Mouse (Mus musculus) MEL (cell line): ENCODE results near the gene Oit3. TPM values are rescaled to one million over a fixed set of nuclear protein-coding genes. Genes with fewer than 3 reads are reported as not detected.
A peak's percentile ranks its signal among the peaks of the same experiment; 100 is the strongest.

Source experiments
- DNase-seq: peaks from one replicate; pipeline ENCODE4 v3.0.0; 2011; ENCODE audit warnings: low read depth, low spot score
- H3K27ac ChIP-seq: 2 replicates; pipeline ENCODE4 v1.5.1; 2012; ENCODE audit warnings: low read depth, mild to moderate bottlenecking, control low read depth, low read length, moderate library complexity; ENCODE audit not compliant: control insufficient read depth
- H3K27me3 ChIP-seq, 2 experiments: fragments of 150-350 bp in 1 of 2; sonication (generic) in 1 of 2; 2 replicates each; pipeline ENCODE4 v1.6.1; 2012; ENCODE audit warnings: low read length in 2 of 2, mild to moderate bottlenecking in 2 of 2, improper control_type of control experiment in 1 of 2, moderate library complexity in 1 of 2; ENCODE audit not compliant: insufficient read depth in 2 of 2, control insufficient read depth in 1 of 2
- H3K36me3 ChIP-seq, 2 experiments: 2 replicates each; pipeline ENCODE4 v1.6.1; 2012 to 2014; ENCODE audit warnings: low read length in 2 of 2, improper control_type of control experiment in 1 of 2, inconsistent platforms in 1 of 2, mild to moderate bottlenecking in 1 of 2; ENCODE audit not compliant: insufficient read depth in 2 of 2, control insufficient read depth in 1 of 2
- H3K4me1 ChIP-seq, 2 experiments: fragments of 150-350 bp in 1 of 2; sonication (generic) in 1 of 2; 2 replicates each; pipeline ENCODE4 v1.6.1; 2012; ENCODE audit warnings: low read length in 2 of 2, improper control_type of control experiment in 1 of 2, mild to moderate bottlenecking in 1 of 2; ENCODE audit not compliant: insufficient read depth in 2 of 2, control insufficient read depth in 1 of 2
- H3K4me3 ChIP-seq, 2 experiments: fragments of 150-350 bp in 1 of 2; sonication (generic) in 1 of 2; 2 replicates each; pipeline ENCODE4 v1.5.1; 2012; ENCODE audit warnings: low read depth in 2 of 2, low read length in 2 of 2, mild to moderate bottlenecking in 2 of 2, moderate library complexity in 2 of 2, control low read depth in 1 of 2, improper control_type of control experiment in 1 of 2; ENCODE audit not compliant: control insufficient read depth in 1 of 2, insufficient read depth in 1 of 2
- H3K79me2 ChIP-seq: 2 replicates; pipeline ENCODE4 v1.6.1; 2012; ENCODE audit warnings: mild to moderate bottlenecking, low read length, moderate library complexity; ENCODE audit not compliant: control insufficient read depth, poor library complexity, insufficient read depth
- H3K9ac ChIP-seq: 2 replicates; pipeline ENCODE4 v1.6.1; 2012; ENCODE audit warnings: low read depth, mild to moderate bottlenecking, control low read depth, low read length, moderate library complexity; ENCODE audit not compliant: control insufficient read depth, poor library complexity, severe bottlenecking
- H3K9me3 ChIP-seq: fragments of 150-350 bp; sonication (generic); replicated peaks from 2 replicates; pipeline ENCODE4 v1.6.1; 2012; ENCODE audit warnings: mild to moderate bottlenecking, low read length, improper control_type of control experiment, moderate library complexity; ENCODE audit not compliant: insufficient read depth
- BHLHE40 ChIP-seq: IDR thresholded peaks from 2 replicates; pipeline ENCODE4 v1.6.1; 2012; ENCODE audit warnings: low read depth, mild to moderate bottlenecking, inconsistent platforms, low read length, improper control_type of control experiment, borderline replicate concordance
- CHD1 ChIP-seq: IDR thresholded peaks from 2 replicates; pipeline ENCODE4 v1.6.1; 2012; ENCODE audit warnings: low read depth, mild to moderate bottlenecking, inconsistent platforms, low read length, improper control_type of control experiment
- CHD2 ChIP-seq: IDR thresholded peaks from 2 replicates; pipeline ENCODE4 v1.6.1; 2011; ENCODE audit warnings: low read length, improper control_type of control experiment
- CTCF ChIP-seq, 3 experiments: IDR thresholded peaks in 2 of 3; conservative IDR thresholded peaks in 1 of 3; 2 replicates each; pipeline ENCODE4 v1.5.1; 2011 to 2012; ENCODE audit warnings: low read length in 3 of 3, low read depth in 2 of 3, mild to moderate bottlenecking in 2 of 3, improper control_type of control experiment in 1 of 3, inconsistent platforms in 1 of 3, mixed read lengths in 1 of 3, moderate library complexity in 1 of 3; ENCODE audit not compliant: control insufficient read depth in 1 of 3, insufficient read depth in 1 of 3, poor library complexity in 1 of 3, severe bottlenecking in 1 of 3
- E2F4 ChIP-seq: IDR thresholded peaks from 2 replicates; pipeline ENCODE4 v1.6.1; 2011; ENCODE audit warnings: low read depth, low read length, improper control_type of control experiment, borderline replicate concordance
- KAT2A ChIP-seq: conservative IDR thresholded peaks from 2 replicates; pipeline ENCODE4 v1.6.1; 2012; ENCODE audit warnings: low read depth, low read length, improper control_type of control experiment, inconsistent platforms
- MAFK ChIP-seq: IDR thresholded peaks from 2 replicates; pipeline ENCODE4 v1.6.1; 2011; ENCODE audit warnings: low read depth, mild to moderate bottlenecking, low read length, improper control_type of control experiment, borderline replicate concordance
- MAX ChIP-seq: IDR thresholded peaks from 2 replicates; pipeline ENCODE4 v1.6.1; 2011; ENCODE audit warnings: low read length, improper control_type of control experiment
- MEF2A ChIP-seq: IDR thresholded peaks from 2 replicates; pipeline ENCODE4 v1.6.1; 2014; ENCODE audit warnings: low read depth, mild to moderate bottlenecking, inconsistent platforms, low read length, improper control_type of control experiment; ENCODE audit not compliant: poor library complexity, insufficient replicate concordance, severe bottlenecking; ENCODE audit errors: extremely low read depth
- NRF1 ChIP-seq: IDR thresholded peaks from 2 replicates; pipeline ENCODE4 v1.6.1; 2014; ENCODE audit warnings: low read depth, mild to moderate bottlenecking, inconsistent platforms, low read length, improper control_type of control experiment, moderate library complexity; ENCODE audit not compliant: poor library complexity, insufficient read depth, severe bottlenecking
- POLR2A ChIP-seq, 2 experiments: IDR thresholded peaks; 2 replicates each; pipeline ENCODE4 v1.6.1; 2011 to 2012; ENCODE audit warnings: low read length in 2 of 2, mild to moderate bottlenecking in 2 of 2, control low read depth in 1 of 2, improper control_type of control experiment in 1 of 2, low read depth in 1 of 2, moderate library complexity in 1 of 2; ENCODE audit not compliant: control insufficient read depth in 1 of 2, insufficient read depth in 1 of 2, poor library complexity in 1 of 2
- POLR2AphosphoS2 ChIP-seq: IDR thresholded peaks from 2 replicates; pipeline ENCODE4 v1.6.1; 2011; ENCODE audit warnings: low read length, improper control_type of control experiment
- POLR2AphosphoS5 ChIP-seq: IDR thresholded peaks from 2 replicates; pipeline ENCODE4 v1.6.1; 2012; ENCODE audit warnings: low read depth, borderline replicate concordance, mild to moderate bottlenecking, inconsistent platforms, low read length, moderate library complexity, mixed read lengths
- RAD21 ChIP-seq: IDR thresholded peaks from 2 replicates; pipeline ENCODE4 v1.6.1; 2011; ENCODE audit warnings: mild to moderate bottlenecking, low read depth, low read length, improper control_type of control experiment
- SIN3A ChIP-seq: IDR thresholded peaks from 2 replicates; pipeline ENCODE4 v1.6.1; 2012; ENCODE audit warnings: low read length, improper control_type of control experiment, inconsistent platforms
- SMC3 ChIP-seq: IDR thresholded peaks from 2 replicates; pipeline ENCODE4 v1.6.1; 2011; ENCODE audit warnings: low read depth, low read length, improper control_type of control experiment
- TBP ChIP-seq: IDR thresholded peaks from 2 replicates; pipeline ENCODE4 v1.8.0; 2011; ENCODE audit warnings: low read depth, low read length, improper control_type of control experiment
- USF1 ChIP-seq: IDR thresholded peaks from 2 replicates; pipeline ENCODE4 v1.6.1; 2014; ENCODE audit warnings: low read depth, mild to moderate bottlenecking, inconsistent platforms, low read length, improper control_type of control experiment, moderate library complexity
- ZC3H11A ChIP-seq: IDR thresholded peaks from 2 replicates; pipeline ENCODE4 v1.6.1; 2012; ENCODE audit warnings: low read depth, mild to moderate bottlenecking, inconsistent platforms, low read length, improper control_type of control experiment
- ZNF384 ChIP-seq: IDR thresholded peaks from 2 replicates; pipeline ENCODE4 v1.6.1; 2012; ENCODE audit warnings: low read depth, mild to moderate bottlenecking, inconsistent platforms, low read length, improper control_type of control experiment
- polyA plus RNA-seq, 2 experiments: library from polyadenylated mRNA; stranded (reverse) in 1 of 2; unstranded in 1 of 2; fragments of >175 nt in 1 of 2; fragments of >200 nt in 1 of 2; gene quantifications; 2 replicates each; pipeline versions ENCODE4 v1.2.1 to v1.2.4; 2012; ENCODE audit warnings: low replicate concordance in 2 of 2, low read depth in 1 of 2; ENCODE audit not compliant: insufficient read length in 2 of 2, insufficient read depth in 1 of 2, missing spikeins in 1 of 2
- total RNA-seq: library from RNA; depleted of rRNA; stranded (reverse); fragments of 300-350 nt; gene quantifications from 2 replicates; pipeline ENCODE4 v1.2.3, GENCODE M21; 2012

Oit3 gene
- total and polyA plus RNA-seq, 3 experiments, result 0.07 TPM; not detected in 2

GRCm38 (mm10) chr10:59459767-59460166 lies 18.2 kb upstream of the Oit3 start (continued):
- TF ChIP-seq E2F4 (no peak), SIN3A (no peak)

- DNase-seq, result no peak
- TF ChIP-seq KAT2A (no peak), RAD21 (no peak), E2F4 (no peak), SMC3 (no peak), CHD1 (no peak), MAFK (no peak), TBP (no peak), MEF2A (no peak), POLR2AphosphoS2 (no peak), MAX (no peak), POLR2AphosphoS5 (no peak), BHLHE40 (no peak), POLR2A (IDR thresholded peaks at IDR 0.05; ENCODE audit: control insufficient read depth in 1 of 2, insufficient read depth in 1 of 2, low read depth in 1 of 2, low read length in 2 of 2, poor library complexity in 1 of 2) (no peak), CHD2 (no peak), ZNF384 (no peak), USF1 (no peak)
Measured at GRCm38 (mm10) chr10:59454631-59455030, 13.1 kb upstream of the Oit3 start.

GRCm38 (mm10) chr10:59451839-59452238 lies 10.3 kb upstream of the Oit3 start:
- Histone ChIP-seq H3K79me2 (no peaks in the 10 kb centered on the region), H3K9me3 (no peaks in the 10 kb centered on the region), H3K4me1 (no peaks in the 10 kb centered on the region), H3K9ac (no peak overlapping the region), H3K27me3 (no peaks in the 10 kb centered on the region), H3K36me3 (no peaks in the 10 kb centered on the region), H3K4me3 (no peak overlapping the region), H3K27ac (no peak overlapping the region)
- DNase-seq, result peak; percentile 51
- TF ChIP-seq SMC3 (peak; percentile 85), ZC3H11A (peak; percentile 78), CTCF (IDR thresholded peaks at IDR 0.05 in 2 of 3, conservative IDR thresholded peaks at IDR 0.05 in 1 of 3; ENCODE audit: control insufficient read depth in 1 of 3, insufficient read depth in 1 of 3, low read depth in 2 of 3, low read length in 3 of 3, poor library complexity in 1 of 3, severe bottlenecking in 1 of 3) (peak; percentile 19 to 74 (median 30); a peak in 4 of 6 replicates), NRF1 (no peak), RAD21 (peak; percentile 77)

More at GRCm38 (mm10) chr10:59454631-59455030, 13.1 kb upstream of the Oit3 start:
- Histone ChIP-seq H3K4me3 (no peak overlapping the region), H3K9me3 (no peaks in the 10 kb centered on the region), H3K36me3 (no peaks in the 10 kb centered on the region), H3K79me2 (no peaks in the 10 kb centered on the region), H3K27me3 (no peaks in the 10 kb centered on the region), H3K4me1 (no peaks in the 10 kb centered on the region), H3K27ac (no peak overlapping the region), H3K9ac (no peak overlapping the region)
